Mouse (Mus musculus) left cerebral cortex, postnatal 14 days (tissue): ENCODE data around the gene Olfr1086. TPM values are rescaled to one million over a fixed set of nuclear protein-coding genes. Genes with fewer than 3 reads are reported as not detected.
"Not testable (repeated sequence)": the region's sequence is repeated elsewhere in the genome, so short reads cannot be mapped to it uniquely, and the experiment has no call there.

Source experiments
- DNase-seq, 2 experiments: peaks; one replicate each; pipeline ENCODE4 v3.0.0; 2021 to 2022; ENCODE audit warnings: low spot score in 2 of 2, mixed read lengths in 1 of 2
- intact Hi-C: fragments of 180-260 bp; cut with DNase I; formaldehyde crosslinking; loops from one replicate; pipeline ENCODE4 v1.15.1; 2025
- long read RNA-seq, 2 experiments: library from polyadenylated mRNA; stranded (forward); transcript quantifications; one replicate each; pipeline ENCODE4 v2.0.0; 2021
- total RNA-seq, 2 experiments: library from RNA; stranded (reverse); gene quantifications; 2 replicates each; pipeline ENCODE4 v1.2.3; 2021

Gene Olfr1086
- not detected for total RNA-seq
- long read RNA-seq, experiment 1: 0 reads
- long read RNA-seq, experiment 2: 0 reads

- intact Hi-C loops: no loop called here
- DNase-seq: no peak
Measured at GRCm38 (mm10) chr2:86679992-86680391, at the start of gene Olfr1086. Olfr1086 (minus strand) TSS chr2:86680092.

- intact Hi-C loops: no loop called here
- DNase-seq: no peak
Measured at GRCm38 (mm10) chr2:86698295-86698694, 18.4 kb upstream of the Olfr1086 start, which contains the start of gene Olfr1087. Olfr1087 (minus strand) TSS chr2:86698395.

GRCm38 (mm10) chr2:86661919-86662318 lies 18.0 kb downstream of the Olfr1086 start, which contains the start of gene Olfr1085:
Olfr1085 (minus strand) TSS chr2:86662019.
- intact Hi-C loops: no loop called here
- DNase-seq: no peak

GRCm38 (mm10) chr2:86639625-86640024 lies 40.3 kb downstream of the Olfr1086 start, which contains the start of gene Olfr1084:
Olfr1084 (minus strand) TSS chr2:86639725.
- DNase-seq, intact Hi-C loops: not testable (repeated sequence)

Other genes starting within 250 kb of the Olfr1086 start
- gene Olfr1065, start 229.5 kb downstream of the Olfr1086 start, total RNA-seq: not detected
- gene Olfr1066, start 223.8 kb downstream of the Olfr1086 start, total RNA-seq: not detected
- gene Olfr228, start 192.7 kb downstream of the Olfr1086 start, total RNA-seq: not detected
- gene Olfr1076, start 171.6 kb downstream of the Olfr1086 start, total RNA-seq: not detected
- not detected for gene Olfr1079, start 137.6 kb downstream of the Olfr1086 start, total RNA-seq
- not detected for gene Olfr1080, start 121.9 kb downstream of the Olfr1086 start, total RNA-seq
- not detected for gene Olfr1082, start 81.1 kb downstream of the Olfr1086 start, total RNA-seq
- gene Olfr1084, start 40.4 kb downstream of the Olfr1086 start, total RNA-seq: not detected
- not detected for gene Olfr1085, start 18.1 kb downstream of the Olfr1086 start, total RNA-seq
- gene Olfr1087, start 18.3 kb upstream of the Olfr1086 start, total RNA-seq: not detected
- not detected for gene Olfr1089, start 53.6 kb upstream of the Olfr1086 start, total RNA-seq
- gene Olfr1090, start 78.9 kb upstream of the Olfr1086 start, total RNA-seq: not detected
- not detected for gene Olfr1093, start 102.4 kb upstream of the Olfr1086 start, total RNA-seq
- gene Olfr141, start 129.9 kb upstream of the Olfr1086 start, total RNA-seq: not detected
- not detected for gene Olfr1094, start 144.6 kb upstream of the Olfr1086 start, total RNA-seq
- not detected for gene Olfr1095, start 171.6 kb upstream of the Olfr1086 start, total RNA-seq
- gene Gm13723, start 194.7 kb upstream of the Olfr1086 start, total RNA-seq: not detected
- gene Olfr1097, start 212.1 kb upstream of the Olfr1086 start, total RNA-seq: not detected
- gene Olfr1098, start 244.5 kb upstream of the Olfr1086 start, total RNA-seq: not detected